Mouse (Mus musculus): ENCODE measurements around the gene Gja3.
"Not testable (repeated sequence)": the region's sequence is repeated elsewhere in the genome, so short reads cannot be mapped to it uniquely, and the experiment has no call there.

Gja3 gene

DNA sequence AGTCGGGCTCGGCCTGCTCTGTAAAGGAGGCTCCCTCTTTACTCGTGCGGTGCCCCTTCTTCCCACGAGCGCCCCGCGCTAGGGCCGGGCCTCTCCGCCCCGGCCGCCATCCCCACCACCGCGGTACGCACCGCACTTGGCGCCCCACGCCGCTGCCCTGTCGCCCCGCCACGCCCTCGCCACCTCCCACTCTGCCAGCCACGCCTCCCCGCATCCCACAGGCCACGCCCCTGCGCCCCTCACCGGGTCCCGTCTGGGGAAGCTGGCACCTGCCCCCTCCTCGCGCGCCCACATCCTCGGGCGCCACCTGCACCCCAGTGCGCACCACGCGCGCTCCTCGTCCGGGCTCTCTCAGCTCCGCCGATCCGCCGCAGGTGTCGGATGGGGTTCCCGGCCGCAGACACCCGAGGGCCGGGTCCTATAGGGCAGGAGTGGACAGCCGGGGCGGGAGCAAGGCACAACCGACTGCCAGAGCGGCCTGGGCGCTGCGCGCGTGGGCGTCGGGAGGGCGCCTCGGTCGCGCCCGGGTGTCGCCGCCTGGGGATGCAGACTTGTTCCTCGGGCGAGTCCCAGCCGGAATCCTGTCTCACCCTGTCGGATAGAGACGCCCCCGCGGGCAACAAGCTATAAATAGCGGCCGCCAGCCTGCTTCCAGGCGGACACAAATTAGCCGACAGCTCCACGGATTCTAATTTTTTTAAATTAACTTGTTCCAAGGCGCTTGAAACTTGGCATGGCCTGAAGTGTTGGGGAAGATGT lies at the start of gene Gja3:
Gene Gja3, minus strand, starts transcription at position 538 of the 759 bp plus-strand sequence.
- no peak for DNase-seq (ENCODE audit: low read depth, low spot score)

GRCm38 (mm10) chr14:57107091-57107490 lies 49.2 kb upstream of the Gja3 start:
- no peak for DNase-seq (ENCODE audit: low read depth, low spot score)

DNA sequence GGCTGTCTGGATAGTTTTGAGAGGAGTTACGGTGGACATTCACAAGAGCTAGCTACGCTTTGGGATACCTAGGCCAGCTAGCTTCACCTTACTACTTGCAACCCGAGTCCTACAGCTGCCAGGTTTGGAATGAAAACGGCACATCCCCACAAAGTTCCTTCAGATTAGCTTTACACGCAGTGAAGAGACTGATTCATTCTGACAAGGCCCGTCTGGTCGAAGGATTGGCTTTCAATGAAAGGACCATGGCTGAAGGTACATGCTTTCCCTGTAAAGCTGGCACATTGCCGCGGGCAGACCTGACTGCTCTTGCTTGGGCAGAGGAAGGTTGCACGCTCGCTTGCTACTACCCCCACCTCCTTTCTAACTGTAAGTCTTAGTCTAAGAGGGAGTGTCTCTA lies 47.8 kb upstream of the Gja3 start:
- no peak for DNase-seq (ENCODE audit: low read depth, low spot score)

DNA sequence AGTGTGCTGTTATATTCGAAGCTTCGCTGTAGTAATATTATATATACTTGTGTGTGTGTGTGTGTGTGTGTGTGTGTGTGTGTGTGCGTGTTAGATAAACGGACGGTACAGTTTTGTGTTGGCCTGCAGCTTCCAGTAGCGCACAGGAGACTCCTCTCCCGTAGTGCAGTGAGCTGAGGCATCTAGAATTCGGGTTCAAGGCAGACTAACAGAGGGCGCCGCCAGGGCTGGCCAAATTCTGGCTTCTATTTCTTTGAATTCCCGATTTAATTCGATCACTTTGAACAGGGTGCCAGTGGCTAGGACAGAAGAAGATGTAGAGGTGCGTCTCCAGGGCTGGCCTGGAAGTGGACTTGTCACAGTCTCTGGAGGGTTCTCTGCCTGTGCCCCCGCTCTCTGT lies 47.2 kb upstream of the Gja3 start:
- DNase-seq (ENCODE audit: low read depth, low spot score): no peak

DNA sequence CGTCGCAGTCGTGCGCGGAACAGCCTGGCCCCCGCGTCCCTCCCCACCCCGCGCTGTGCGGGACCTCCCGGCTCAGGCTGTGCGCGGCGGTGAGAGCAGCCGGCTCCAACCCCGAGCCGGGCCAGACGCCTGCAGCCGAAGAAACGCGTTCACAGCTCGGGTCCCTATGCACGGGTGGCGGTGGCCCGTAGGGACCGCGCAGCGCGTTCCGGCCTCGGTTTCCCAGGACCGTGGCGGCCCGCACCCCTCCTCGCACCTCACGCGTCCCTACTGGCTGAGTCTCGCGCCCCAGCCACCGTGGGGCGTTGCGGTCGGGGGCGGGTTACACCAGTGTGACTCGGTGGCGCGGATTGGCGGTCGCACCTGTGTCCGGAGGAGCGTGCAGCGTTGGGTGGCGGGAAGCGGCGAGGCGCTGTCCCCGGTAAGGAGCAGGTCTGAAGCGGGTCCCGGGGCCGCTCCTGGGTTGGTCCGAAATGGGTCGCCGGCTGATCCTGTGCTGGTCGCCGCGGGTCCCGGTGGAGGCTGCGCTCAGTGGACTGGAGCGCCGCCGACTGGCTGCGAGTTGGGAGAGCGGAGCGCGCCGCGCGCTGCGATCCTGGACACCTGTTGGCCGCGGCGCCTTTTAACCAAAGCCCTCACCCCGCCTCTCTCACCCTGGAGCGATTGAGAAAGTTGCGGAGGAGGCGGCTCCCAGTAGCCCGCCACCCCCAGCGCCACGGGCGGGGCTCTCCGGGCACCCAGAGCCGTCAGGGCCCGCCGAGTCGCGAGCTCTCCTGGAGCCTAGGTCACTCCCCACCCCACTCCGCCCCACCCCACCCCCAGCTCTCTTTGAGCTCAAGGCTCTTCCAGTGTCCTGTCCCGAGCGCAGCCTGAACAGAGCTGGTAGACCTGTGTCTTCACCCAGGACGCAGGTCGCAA lies 46.5 kb upstream of the Gja3 start, which contains the start of gene Gjb2:
Gene Gjb2, minus strand, starts transcription at position 597 of the 918 bp plus-strand sequence.
- no peak for DNase-seq (ENCODE audit: low read depth, low spot score)

DNA sequence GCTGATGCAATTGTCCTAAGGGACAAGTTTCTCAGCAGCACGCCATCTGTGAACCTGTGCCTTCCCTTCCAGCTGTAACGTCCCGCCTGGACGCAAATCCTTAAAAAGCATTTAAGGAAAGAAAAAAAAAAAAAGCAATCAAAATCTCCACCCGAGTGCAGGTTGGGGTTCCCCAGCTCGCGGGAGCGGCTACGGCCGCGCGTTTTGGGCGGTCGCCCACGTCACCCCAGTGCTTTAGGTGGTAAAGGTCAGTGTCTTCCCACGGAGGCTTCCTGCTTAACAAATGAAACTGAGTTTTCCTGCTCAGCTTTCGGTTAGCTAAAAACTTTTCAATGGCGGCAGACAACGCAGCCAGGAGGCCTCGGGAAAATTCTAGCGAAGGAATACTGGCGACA lies 45.8 kb upstream of the Gja3 start:
- no peak for DNase-seq (ENCODE audit: low read depth, low spot score)

DNA sequence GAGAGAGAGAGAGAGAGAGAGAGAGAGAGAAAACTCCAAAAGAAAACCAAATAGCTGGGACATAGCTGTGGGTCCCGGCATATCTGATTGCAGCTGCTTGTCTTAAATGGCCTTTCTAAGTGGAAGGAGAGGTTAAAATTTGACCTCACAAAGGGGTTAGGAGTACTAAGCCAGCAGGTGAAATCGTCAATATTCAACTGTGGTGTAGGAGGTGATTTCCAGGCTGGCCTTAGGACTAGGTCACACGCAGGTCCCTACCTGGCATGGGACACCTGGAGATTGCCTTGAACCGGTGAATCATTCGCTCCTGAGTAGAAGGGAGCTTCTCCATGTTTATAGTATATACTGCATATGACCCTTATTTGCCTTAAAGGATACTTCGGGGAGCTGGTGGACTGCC lies 45.2 kb upstream of the Gja3 start:
- no peak for DNase-seq (ENCODE audit: low read depth, low spot score)

DNA sequence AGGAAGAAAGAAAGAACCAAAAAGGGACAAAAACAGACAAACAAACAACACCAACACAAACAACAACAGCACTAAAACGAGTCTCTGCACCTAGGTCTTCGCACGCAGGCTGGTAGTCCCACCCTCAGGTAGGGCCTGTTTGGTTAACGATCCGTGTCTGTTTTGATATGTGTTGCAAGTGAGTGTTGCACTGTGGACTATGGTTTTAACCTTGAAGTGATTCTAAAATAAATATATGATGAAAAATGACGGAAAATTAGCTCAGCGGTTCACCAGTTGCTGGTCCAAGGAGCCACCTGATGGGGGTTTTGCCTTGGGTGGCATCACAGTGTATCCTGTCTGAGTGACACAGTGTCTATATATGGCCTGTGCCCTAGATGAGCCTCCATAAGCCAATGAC lies 43.7 kb upstream of the Gja3 start:
- DNase-seq (ENCODE audit: low read depth, low spot score): no peak

DNA sequence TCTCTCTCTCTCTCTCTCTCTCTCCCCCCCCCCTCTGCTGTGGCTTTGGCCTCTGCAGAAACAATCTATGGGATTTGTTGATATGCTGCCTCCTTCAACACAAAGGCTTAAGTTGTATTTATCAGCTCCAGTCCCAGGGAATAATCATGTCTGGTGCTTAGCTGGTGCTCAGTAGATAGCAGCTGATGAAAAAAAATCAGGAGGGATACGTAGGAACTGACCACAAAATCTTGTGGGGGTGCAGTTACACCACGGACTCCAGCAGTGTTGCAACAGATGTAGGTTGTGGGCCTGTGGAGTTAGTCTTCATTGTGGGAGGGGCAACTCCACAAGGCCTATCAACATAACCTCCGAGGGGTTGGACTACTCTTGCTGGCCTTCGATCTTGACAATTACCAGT lies 38.0 kb upstream of the Gja3 start:
- DNase-seq (ENCODE audit: low read depth, low spot score): no peak

- peak; percentile 13 for DNase-seq (ENCODE audit: low read depth, low spot score)
These were observed 35.1 kb upstream of the Gja3 start for GRCm38 (mm10) chr14:57093029-57093428.

GRCm38 (mm10) chr14:57090001-57090400 lies 32.1 kb upstream of the Gja3 start:
- no peak for DNase-seq (ENCODE audit: low read depth, low spot score)

- DNase-seq (ENCODE audit: low read depth, low spot score): no peak
These were observed 31.2 kb upstream of the Gja3 start for GRCm38 (mm10) chr14:57089107-57089506.

GRCm38 (mm10) chr14:57084180-57084668 lies 26.3 kb upstream of the Gja3 start:
- no peak for DNase-seq (ENCODE audit: low read depth, low spot score)

- DNase-seq (ENCODE audit: low read depth, low spot score): no peak
These were observed 25.0 kb upstream of the Gja3 start for GRCm38 (mm10) chr14:57082863-57083262.

GRCm38 (mm10) chr14:57075537-57075936 lies 17.6 kb upstream of the Gja3 start:
- no peak for DNase-seq (ENCODE audit: low read depth, low spot score)

DNA sequence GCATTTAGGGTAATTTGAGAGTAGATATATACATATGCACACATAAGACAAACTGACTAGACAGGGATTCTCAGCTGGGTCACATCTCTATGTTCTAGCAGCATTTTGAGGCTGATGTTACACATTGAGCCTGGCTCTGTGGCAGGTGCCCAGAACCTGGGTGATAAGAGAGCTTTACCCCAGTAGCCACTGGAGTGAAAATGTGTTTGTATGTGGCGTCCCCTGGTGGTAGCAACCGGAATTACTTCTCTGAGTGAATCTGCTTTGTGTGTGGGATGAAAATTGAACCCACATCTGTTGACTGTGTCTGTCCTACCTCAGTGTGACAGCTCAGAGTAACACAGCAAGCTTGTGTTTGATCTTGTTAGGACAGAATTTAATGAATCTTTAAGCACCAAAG lies 12.0 kb upstream of the Gja3 start:
- not testable (repeated sequence) for DNase-seq (ENCODE audit: low read depth, low spot score)

DNA sequence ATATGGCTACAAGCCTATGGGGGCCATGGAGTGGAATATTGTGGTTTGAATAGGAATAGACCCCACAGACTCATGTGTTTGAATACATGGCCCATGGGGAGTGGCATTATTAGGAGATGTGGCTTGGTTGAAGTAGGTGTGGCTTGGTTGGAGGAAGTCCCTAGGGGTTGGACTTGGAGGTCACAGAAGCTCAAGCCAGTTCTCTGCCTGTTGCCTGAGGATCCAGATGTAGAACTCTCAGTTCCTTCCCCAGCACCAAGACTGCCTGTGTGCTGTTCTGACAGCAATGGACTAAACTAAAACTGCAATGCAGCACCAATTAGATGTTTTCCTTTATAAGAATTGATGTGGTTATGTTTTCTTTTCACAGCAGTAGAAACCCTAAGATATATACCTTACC lies 8.2 kb upstream of the Gja3 start:
- DNase-seq (ENCODE audit: low read depth, low spot score): no peak

DNA sequence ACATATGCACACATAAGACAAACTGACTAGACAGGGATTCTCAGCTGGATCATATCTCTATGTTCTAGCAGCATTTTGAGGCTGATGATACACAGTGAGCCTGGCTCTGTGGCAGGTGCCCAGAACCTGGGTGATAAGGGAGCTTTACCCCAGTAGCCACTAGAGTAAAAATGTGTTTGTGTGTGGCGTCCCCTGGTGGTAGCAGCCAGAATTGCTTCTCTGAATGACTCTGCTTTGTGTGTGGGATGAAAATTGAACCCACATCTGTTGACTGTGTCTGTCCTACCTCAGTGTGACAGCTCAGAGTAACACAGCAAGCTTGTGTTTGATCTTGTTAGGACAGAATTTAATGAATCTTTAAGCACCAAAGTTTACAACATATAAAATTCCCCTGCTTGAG lies 2.2 kb upstream of the Gja3 start:
- not testable (repeated sequence) for DNase-seq (ENCODE audit: low read depth, low spot score)

DNA sequence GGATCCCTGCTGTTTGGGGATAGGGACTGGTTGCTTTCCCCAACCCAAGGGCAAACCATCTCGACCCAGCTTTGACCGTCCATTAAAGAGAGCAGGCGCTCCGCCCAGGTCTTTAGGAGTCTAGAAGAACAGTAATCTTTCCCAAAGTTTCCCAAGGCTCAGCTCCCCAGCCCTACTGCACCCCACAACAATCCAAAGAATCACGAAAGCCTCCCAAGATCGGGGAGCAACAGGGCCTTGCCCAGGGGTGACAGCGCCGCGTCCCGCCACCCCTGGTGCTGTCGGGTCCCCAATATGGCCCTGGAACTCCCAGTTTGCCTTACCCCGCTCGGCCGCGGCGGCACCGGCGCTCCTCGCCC lies 717 bp downstream of the Gja3 start:
- DNase-seq (ENCODE audit: low read depth, low spot score): no peak

DNA sequence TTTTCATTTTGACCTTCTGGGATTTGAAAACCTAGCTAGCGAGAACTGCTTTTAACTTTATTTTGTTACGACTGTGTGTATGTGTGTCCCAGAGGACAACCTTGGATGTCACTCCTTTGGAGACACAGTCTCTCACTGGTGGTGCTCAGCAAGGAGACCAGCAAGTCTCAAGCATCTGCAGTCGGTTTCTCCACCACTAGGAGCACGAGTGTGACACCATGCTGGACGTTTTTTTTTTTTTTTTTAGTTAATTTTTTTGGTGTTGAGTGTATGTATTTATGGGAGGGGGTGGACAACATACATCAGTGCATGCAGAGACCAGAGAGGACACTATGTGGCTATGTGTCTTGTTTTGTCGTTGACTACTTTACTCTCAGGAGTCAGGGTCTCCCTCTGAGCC lies 5.2 kb downstream of the Gja3 start:
- DNase-seq (ENCODE audit: low read depth, low spot score): no peak

- no peak for DNase-seq (ENCODE audit: low read depth, low spot score)
These were observed 14.0 kb downstream of the Gja3 start for GRCm38 (mm10) chr14:57043863-57044262.

- no peak for DNase-seq (ENCODE audit: low read depth, low spot score)
These were observed 16.5 kb downstream of the Gja3 start for GRCm38 (mm10) chr14:57041439-57041838.
